Mouse (Mus musculus) embryonic facial prominence, embryonic 12.5 days (tissue): ENCODE measurements around the gene Tdrd3. TPM values are rescaled to one million over a fixed set of nuclear protein-coding genes. Genes with fewer than 3 reads are reported as not detected.

Experiments
- ATAC-seq: fragments of 200-750 bp; cut with Nextera tagmentation; 2 replicates; pipeline ENCODE4 v1.8.0; 2017; ENCODE audit not compliant: insufficient number of reproducible peaks, insufficient read depth, low FRiP score, low TSS enrichment
- H3K27ac ChIP-seq: fragments of 300-500 bp; sonication (generic); 2 replicates; pipeline ENCODE4 v1.5.1; 2016; ENCODE audit warnings: mild to moderate bottlenecking
- H3K27me3 ChIP-seq: fragments of 300-500 bp; sonication (generic); 2 replicates; pipeline ENCODE4 v1.6.1; 2016; ENCODE audit warnings: mild to moderate bottlenecking, moderate library complexity
- H3K36me3 ChIP-seq: fragments of 300-500 bp; sonication (generic); 2 replicates; pipeline ENCODE4 v1.6.1; 2016; ENCODE audit warnings: mild to moderate bottlenecking
- H3K4me1 ChIP-seq: fragments of 300-500 bp; sonication (generic); 2 replicates; pipeline ENCODE4 v1.6.1; 2016
- H3K4me2 ChIP-seq: fragments of 300-500 bp; sonication (generic); replicated peaks from 2 replicates; pipeline ENCODE4 v1.6.1; 2016; ENCODE audit warnings: mild to moderate bottlenecking, moderate library complexity
- H3K4me3 ChIP-seq: fragments of 300-500 bp; sonication (generic); 2 replicates; pipeline ENCODE4 v1.5.1; 2016; ENCODE audit warnings: mild to moderate bottlenecking
- H3K9ac ChIP-seq: fragments of 300-500 bp; sonication (generic); 2 replicates; pipeline ENCODE4 v1.6.1; 2016; ENCODE audit warnings: mild to moderate bottlenecking, moderate library complexity
- H3K9me3 ChIP-seq: fragments of 300-500 bp; sonication (generic); 2 replicates; pipeline ENCODE4 v1.6.1; 2016; ENCODE audit warnings: mild to moderate bottlenecking, moderate library complexity
- WGBS: fragments of 180-500 bp; shearing (Covaris S2); methylation state at CpG from one replicate; pipeline ENCODE4 v1.1.7; 2016; 5-methylcytosine and 5-hydroxymethylcytosine counted together
- polyA plus RNA-seq: library from polyadenylated mRNA; unstranded; fragments of >200 nt; fragmentation: Nextera tagmentation; extraction: Ambion mirVana; gene quantifications from 2 replicates; pipeline ENCODE4 v1.2.1, GENCODE M21; 2016

Gene Tdrd3
- polyA plus RNA-seq, 1 experiment from 2014 or later: 46.1 TPM

GRCm38 (mm10) chr14:87420576-87420975 is 4.1 kb downstream of the Tdrd3 start:
- Histone ChIP-seq H3K4me1 (peaks cover 19% of the 10 kb centered on the region), H3K4me2 (no peak overlapping the region), H3K36me3 (no peaks in the 10 kb centered on the region), H3K27me3 (no peaks in the 10 kb centered on the region), H3K9me3 (no peaks in the 10 kb centered on the region), H3K4me3 (no peak overlapping the region), H3K9ac (no peak overlapping the region), H3K27ac (no peak overlapping the region)
- WGBS: 78% methylated on average over 4 of the region's 4 CpGs
- ATAC-seq: no peak

DNA sequence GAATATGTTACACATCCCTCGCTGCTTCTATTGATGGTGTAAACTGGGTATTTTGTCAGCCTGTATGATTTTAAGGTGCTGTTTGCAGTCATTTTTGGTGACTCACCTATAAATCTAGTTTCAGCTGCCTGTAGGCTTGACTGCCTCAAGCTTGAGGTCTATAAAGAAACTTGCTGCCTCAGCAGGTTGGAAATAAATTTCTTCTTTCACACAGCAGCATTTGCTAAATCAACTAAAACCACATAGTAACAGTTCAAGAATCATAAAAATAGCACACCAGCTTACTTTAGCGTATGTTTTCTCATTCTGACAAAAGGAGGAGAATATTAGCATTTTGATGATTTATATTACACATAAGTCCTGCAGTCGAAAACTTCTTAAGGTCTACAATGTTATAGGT is 6.0 kb downstream of the Tdrd3 start:
- H3K4me3 ChIP-seq: no peak overlapping the region
- no peak overlapping the region for H3K4me2 ChIP-seq
- no peaks in the 10 kb centered on the region for H3K9me3 ChIP-seq
- ATAC-seq: no peak
- no peak overlapping the region for H3K27ac ChIP-seq
- H3K36me3 ChIP-seq: no peaks in the 10 kb centered on the region
- WGBS: 92% methylated on average over 3 of the region's 3 CpGs
- H3K9ac ChIP-seq: no peak overlapping the region
- peaks cover 19% of the 10 kb centered on the region for H3K4me1 ChIP-seq
- no peaks in the 10 kb centered on the region for H3K27me3 ChIP-seq

GRCm38 (mm10) chr14:87426297-87426922 is 10.0 kb downstream of the Tdrd3 start:
- H3K4me1 ChIP-seq: peaks cover 8% of the 10 kb centered on the region
- no peak for ATAC-seq
- 73% methylated on average over 7 of the region's 7 CpGs for WGBS
- H3K27me3 ChIP-seq: no peaks in the 10 kb centered on the region
- H3K4me2 ChIP-seq: no peak overlapping the region
- H3K9ac ChIP-seq: no peak overlapping the region
- no peak overlapping the region for H3K27ac ChIP-seq
- no peak overlapping the region for H3K4me3 ChIP-seq
- H3K36me3 ChIP-seq: no peaks in the 10 kb centered on the region
- no peaks in the 10 kb centered on the region for H3K9me3 ChIP-seq

DNA sequence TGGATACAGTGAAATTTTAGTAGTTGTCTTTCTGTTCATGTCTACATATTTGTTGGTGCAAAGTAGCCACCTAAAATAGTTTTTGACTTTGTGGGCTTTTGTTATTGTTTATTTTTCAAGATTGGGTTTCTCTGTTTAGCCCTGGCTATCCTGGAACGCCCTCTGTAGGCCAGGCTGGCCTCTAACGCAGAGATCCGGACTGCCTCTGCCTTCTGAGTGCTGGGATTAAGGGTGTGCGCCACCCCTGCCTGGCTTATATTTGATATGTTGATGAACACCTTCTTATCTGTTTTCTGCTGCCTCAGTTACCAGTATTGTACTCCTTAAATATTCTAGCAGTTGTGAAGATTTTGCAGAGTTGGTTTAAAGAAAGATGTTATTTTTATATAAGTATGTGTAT is 10.6 kb downstream of the Tdrd3 start:
- no peaks in the 10 kb centered on the region for H3K27me3 ChIP-seq
- no peaks in the 10 kb centered on the region for H3K9me3 ChIP-seq
- no peak for ATAC-seq
- H3K27ac ChIP-seq: no peak overlapping the region
- H3K9ac ChIP-seq: no peak overlapping the region
- H3K4me3 ChIP-seq: no peak overlapping the region
- H3K4me1 ChIP-seq: peaks cover 8% of the 10 kb centered on the region
- WGBS: 91% methylated on average over 4 of the region's 4 CpGs
- no peaks in the 10 kb centered on the region for H3K36me3 ChIP-seq
- no peak overlapping the region for H3K4me2 ChIP-seq

- H3K4me3 ChIP-seq: no peak overlapping the region
- H3K27me3 ChIP-seq: no peaks in the 10 kb centered on the region
- H3K9me3 ChIP-seq: no peaks in the 10 kb centered on the region
- H3K36me3 ChIP-seq: no peaks in the 10 kb centered on the region
- no peak overlapping the region for H3K4me2 ChIP-seq
- 88% methylated on average over 5 of the region's 5 CpGs for WGBS
- no peak overlapping the region for H3K27ac ChIP-seq
- ATAC-seq: no peak
- H3K4me1 ChIP-seq: peaks cover 8% of the 10 kb centered on the region
- no peak overlapping the region for H3K9ac ChIP-seq
Measured at GRCm38 (mm10) chr14:87427659-87428289, 11.3 kb downstream of the Tdrd3 start.

DNA sequence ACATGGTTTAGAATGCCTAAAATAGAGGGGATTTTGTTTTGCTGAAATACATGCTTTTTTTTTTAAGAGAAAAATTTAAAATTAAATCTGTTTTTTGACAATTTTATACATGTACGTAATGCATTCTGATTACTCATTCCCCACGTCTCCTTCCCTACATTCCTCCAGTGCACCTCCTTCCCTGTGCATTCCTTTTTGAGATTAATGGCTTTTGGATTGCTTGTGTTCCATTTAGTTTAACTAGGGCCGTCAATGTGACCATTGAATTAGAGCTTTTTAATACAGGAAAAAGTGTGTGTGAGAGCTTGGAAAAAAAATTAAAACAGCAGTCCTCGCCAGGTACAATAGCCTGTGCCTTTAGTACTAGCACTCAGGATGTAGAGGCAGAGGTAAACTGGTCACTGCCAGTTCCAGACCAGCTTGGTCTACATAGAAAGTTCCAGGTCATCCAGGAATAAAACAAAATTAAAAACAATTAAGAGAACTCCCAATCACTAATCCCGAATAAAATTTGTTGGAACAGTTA is 17.0 kb downstream of the Tdrd3 start:
- Histone ChIP-seq H3K4me3 (no peak overlapping the region), H3K36me3 (peaks cover 8% of the 10 kb centered on the region), H3K4me2 (no peak overlapping the region), H3K4me1 (0 out of 2 replicates have a peak, but pooled peaks cover 3% of the 10 kb centered on the region), H3K9ac (no peak overlapping the region), H3K27ac (no peak overlapping the region), H3K9me3 (no peaks in the 10 kb centered on the region), H3K27me3 (no peaks in the 10 kb centered on the region)
- 78% methylated on average over 5 of the region's 5 CpGs for WGBS
- ATAC-seq: no peak

- Histone ChIP-seq H3K4me3 (no peak overlapping the region), H3K9me3 (no peaks in the 10 kb centered on the region), H3K27ac (no peak overlapping the region), H3K9ac (no peak overlapping the region), H3K36me3 (peaks cover 8% of the 10 kb centered on the region), H3K4me1 (peaks cover 11% of the 10 kb centered on the region; the same call in 1 of the 2 replicates), H3K27me3 (no peaks in the 10 kb centered on the region), H3K4me2 (no peak overlapping the region)
- ATAC-seq: no peak
- 87% methylated on average over 4 of the region's 4 CpGs for WGBS
Measured at GRCm38 (mm10) chr14:87435382-87435781, 18.9 kb downstream of the Tdrd3 start.

DNA sequence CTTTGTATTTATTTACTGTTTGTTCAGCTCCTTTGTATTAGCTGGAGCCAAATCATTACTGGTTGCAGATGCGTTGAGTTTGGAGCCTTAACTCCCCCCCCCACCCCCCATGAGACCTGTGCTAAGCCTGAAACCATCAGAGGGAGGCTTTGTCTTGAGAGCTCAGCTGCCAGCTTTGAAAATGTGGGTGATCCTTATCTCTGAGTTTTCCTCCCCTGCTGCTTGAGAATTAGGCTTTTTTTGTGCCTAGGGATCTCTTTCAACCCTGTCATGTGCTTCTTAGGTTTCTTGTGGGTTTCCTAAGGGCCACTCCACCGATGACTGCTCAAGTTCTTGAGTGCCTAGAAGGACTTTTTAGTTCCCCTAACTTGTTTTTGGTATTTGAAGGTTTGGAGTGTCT is 23.3 kb downstream of the Tdrd3 start:
- H3K9ac ChIP-seq: no peak overlapping the region
- H3K27me3 ChIP-seq: no peaks in the 10 kb centered on the region
- H3K27ac ChIP-seq: no peak overlapping the region
- H3K4me3 ChIP-seq: no peak overlapping the region
- ATAC-seq: no peak
- peaks cover 11% of the 10 kb centered on the region; the same call in 1 of the 2 replicates for H3K4me1 ChIP-seq
- H3K4me2 ChIP-seq: no peak overlapping the region
- no peaks in the 10 kb centered on the region for H3K9me3 ChIP-seq
- WGBS: 2% methylated on average over 2 of the region's 2 CpGs
- peaks cover 8% of the 10 kb centered on the region for H3K36me3 ChIP-seq

GRCm38 (mm10) chr14:87446331-87446913 is 30.0 kb downstream of the Tdrd3 start:
- Histone ChIP-seq H3K9ac (no peak overlapping the region), H3K4me2 (no peak overlapping the region), H3K4me1 (no peaks in the 10 kb centered on the region), H3K27me3 (no peaks in the 10 kb centered on the region), H3K36me3 (no peaks in the 10 kb centered on the region), H3K4me3 (no peak overlapping the region), H3K27ac (no peak overlapping the region), H3K9me3 (no peaks in the 10 kb centered on the region)
- no peak for ATAC-seq
- WGBS: 75% methylated on average over 8 of the region's 8 CpGs

DNA sequence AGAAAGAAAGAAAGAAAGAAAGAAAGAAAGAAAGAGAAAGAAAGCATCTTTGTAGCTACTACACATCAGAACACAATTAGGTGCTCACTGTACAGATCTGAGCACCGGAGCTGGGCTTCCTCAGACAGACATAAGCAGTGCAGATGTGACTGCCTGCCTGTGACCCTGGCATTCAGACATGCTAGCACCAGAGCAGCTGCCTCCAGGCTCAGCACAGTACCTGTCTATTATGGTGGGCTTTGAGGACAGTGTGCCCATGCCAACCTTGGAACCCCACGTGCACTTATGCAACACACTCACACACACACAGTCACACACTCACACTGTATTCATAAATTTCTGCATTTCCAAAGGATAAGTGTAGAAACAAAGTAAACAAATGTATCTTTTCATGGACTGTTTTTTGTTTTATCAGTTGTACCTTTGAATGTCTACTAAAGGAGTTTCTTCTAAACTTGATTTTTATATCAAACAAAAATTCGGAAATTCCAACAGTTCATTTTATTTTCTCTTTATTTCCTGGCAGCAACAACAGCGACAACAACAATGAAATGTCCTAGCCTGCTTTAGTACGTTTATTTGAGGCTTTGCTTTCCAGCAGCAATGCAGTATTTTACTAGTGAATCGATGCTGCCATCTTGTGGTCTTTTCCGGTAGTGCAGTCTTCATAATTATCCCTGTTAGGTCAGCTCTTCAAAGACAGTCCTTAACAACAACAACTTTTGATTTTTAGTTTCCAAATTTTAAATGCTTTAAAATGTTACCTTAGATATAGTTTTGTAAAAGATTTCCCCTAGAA is 35.4 kb downstream of the Tdrd3 start:
- Histone ChIP-seq H3K9me3 (0 out of 2 replicates have a peak, but pooled peaks cover 3% of the 10 kb centered on the region), H3K4me1 (peaks cover 9% of the 10 kb centered on the region), H3K4me2 (no peak overlapping the region), H3K27ac (no peak overlapping the region), H3K4me3 (no peak overlapping the region), H3K9ac (no peak overlapping the region), H3K36me3 (peaks cover 7% of the 10 kb centered on the region; the same call in 1 of the 2 replicates), H3K27me3 (no peaks in the 10 kb centered on the region)
- WGBS: 8% methylated on average over 7 of the region's 7 CpGs
- peak; percentile 68 for ATAC-seq

DNA sequence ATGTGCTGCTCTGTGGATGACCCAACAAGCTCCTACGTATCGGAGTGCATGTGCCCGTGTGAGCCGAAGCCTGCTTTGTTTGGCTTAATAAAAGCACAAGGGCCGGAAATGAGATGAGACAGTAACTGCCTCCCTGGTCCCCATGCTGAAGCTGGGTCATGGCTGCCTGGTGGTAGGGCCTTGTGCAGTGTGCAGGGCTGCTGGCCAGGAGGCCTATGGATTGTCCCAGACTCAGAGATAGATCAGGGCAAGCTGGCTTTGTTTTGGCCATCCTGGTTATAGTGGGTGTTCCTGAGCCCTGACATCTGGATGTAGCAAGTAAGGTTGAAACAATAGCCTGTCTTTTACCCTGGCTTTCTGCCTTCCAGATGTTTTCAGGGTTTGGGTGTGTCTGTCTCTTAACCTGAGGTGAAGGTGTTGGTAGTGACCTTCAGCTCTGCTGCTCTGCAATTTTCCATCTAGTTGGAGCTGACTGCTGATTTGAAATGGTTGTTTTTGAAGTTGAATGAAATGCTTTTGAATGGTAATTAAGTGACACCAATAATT is 39.3 kb downstream of the Tdrd3 start:
- H3K27ac ChIP-seq: no peak overlapping the region
- no peak overlapping the region for H3K9ac ChIP-seq
- H3K36me3 ChIP-seq: peaks cover 12% of the 10 kb centered on the region; the same call in 1 of the 2 replicates
- ATAC-seq: no peak
- H3K4me3 ChIP-seq: no peak overlapping the region
- H3K4me1 ChIP-seq: peaks cover 9% of the 10 kb centered on the region
- no peak overlapping the region for H3K4me2 ChIP-seq
- 0 out of 2 replicates have a peak, but pooled peaks cover 3% of the 10 kb centered on the region for H3K9me3 ChIP-seq
- 70% methylated on average over 5 of the region's 5 CpGs for WGBS
- H3K27me3 ChIP-seq: no peaks in the 10 kb centered on the region
